Mouse (Mus musculus) ovary, postnatal 36 days (tissue): ENCODE measurements at regions not wholly inside any gene's neighbourhood (a gene's known extent, or its start where the extent isn't known, plus 50 kb on each side); places are given as distances from the start of the nearest gene placed in this dataset.

ENCODE experiments used
- DNase-seq: peaks from one replicate; pipeline ENCODE4 v3.0.0; 2022; ENCODE audit warnings: low spot score, mixed read lengths

GRCm38 (mm10) chr11:84638353-84638752, 113.0 kb upstream of the Lhx1 start:
- DNase-seq, result no peak

GRCm38 (mm10) chr11:84637268-84637667, 111.9 kb upstream of the Lhx1 start:
- no peak for DNase-seq

GRCm38 (mm10) chr11:84634990-84635389, 109.7 kb upstream of the Lhx1 start:
- no peak for DNase-seq

DNA sequence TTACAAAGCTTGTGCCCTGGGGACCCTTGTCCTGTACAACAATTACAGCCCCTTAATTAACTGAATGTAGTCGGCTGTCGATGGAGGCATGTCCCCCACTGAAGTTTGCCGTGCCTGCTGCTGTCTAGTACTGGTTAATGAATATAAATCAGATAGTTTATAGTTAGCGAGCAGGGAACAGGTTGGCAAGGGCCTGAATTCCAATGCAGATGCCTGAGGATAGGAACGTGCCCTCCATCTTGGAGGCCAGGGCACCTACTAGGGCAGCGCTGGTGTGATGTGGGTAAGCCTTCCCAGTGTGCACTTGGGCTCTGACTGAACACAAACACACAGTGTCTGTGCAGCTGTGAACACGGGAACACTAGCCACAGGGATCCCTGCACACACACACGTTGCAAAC, 108.0 kb upstream of the Lhx1 start:
- no peak for DNase-seq

DNA sequence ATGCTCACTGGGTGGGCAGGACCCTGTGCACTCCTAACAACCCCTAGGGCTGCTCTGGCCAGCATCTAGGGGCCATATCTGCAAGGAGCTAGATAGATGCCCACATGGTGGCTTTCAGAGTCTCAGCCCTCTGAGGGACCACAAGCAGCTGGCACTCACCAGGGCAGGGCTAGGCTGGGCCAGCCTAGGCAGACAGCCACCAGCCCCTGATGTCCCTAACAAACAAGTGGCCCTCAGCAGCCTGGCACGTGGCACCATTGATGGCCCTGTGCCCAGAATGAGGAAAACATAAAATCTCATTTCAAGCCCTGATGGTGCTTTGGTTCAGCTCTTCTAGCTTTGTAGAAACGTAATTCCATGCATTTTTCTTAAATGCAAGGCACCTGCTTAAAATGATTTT, 102.8 kb upstream of the Lhx1 start:
- DNase-seq, result no peak

- DNase-seq, result no peak
Observed at GRCm38 (mm10) chr11:84627685-84628084, 102.3 kb upstream of the Lhx1 start.

GRCm38 (mm10) chr11:84627259-84627658, 101.9 kb upstream of the Lhx1 start:
- DNase-seq, result no peak

DNA sequence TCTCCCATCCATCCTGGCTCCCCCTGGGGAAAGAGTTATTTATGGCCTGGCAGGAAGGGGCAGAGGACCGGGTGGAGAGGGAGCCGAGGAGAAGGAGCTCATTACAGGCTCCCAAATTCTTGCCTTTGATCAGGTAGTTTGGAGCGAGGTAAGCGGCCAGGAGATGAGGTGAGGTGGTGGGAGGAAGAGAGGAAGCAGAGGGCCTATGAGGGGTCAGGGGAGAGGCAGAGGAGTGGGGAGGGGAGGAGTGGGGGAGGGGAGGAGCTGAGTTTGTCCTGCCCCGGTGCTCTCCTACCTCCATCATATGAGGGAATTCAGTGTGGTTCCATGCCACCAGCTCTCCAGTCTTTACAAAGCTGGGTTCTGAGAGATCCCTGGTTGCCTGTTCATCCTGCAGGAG, 98.8 kb upstream of the Lhx1 start:
- DNase-seq, result no peak

- DNase-seq, result no peak
Observed at GRCm38 (mm10) chr11:84619713-84620112, 94.4 kb upstream of the Lhx1 start.

DNA sequence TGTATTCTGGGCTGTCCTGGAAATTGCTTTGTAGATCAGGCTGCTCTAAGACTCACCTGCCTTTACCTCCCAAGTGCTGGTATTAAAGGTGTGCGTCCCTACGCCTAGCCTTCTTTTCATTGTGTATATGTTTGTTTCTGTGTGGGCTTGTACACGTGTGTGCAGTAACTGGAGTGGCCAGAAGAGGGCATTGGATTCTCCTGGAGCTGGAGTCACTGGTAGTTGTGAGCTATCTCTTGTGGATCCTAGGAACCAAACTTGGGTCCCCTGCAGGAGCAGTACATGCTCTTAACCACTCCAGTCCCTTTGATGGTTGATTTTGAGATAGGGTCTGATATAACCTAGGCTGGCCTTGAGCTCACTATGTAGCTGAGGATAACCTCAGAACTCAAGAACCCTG, 93.2 kb upstream of the Lhx1 start:
- DNase-seq, result no peak

DNA sequence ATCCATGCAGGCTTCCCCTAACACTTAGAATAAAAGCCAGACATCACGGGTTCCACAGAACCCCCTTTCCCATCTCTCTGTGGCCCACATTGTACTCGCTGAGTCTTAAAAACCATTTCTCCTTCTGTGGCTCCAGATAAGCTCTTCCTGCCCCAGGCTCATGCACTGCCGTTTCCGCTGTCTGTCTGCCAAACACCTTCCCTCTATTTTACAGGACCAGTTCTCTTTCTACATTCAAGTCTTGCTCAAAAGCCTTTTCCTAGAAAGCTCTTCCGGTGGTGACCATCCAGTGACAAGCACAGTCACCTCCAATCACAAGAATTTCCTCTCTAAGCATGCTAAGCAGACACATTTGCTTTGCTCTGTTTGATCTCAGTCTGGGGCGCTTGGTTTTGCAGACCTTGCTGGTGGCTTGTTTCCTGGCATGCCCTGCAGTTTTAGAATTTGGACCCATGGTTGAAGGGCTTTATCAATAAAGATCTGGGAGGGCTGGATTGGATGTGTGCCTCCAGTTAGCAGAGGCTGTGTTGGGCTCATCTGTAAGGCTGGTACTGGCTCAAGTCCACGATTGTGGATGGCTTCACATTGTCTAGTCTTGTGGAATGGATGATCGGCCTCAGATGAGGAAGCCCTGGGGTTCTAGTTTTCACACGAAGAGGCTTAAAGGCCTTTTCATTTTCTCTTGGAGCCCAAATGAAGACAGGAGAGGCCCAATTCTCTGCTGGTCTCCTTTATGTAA, 87.8 kb upstream of the Lhx1 start:
- no peak for DNase-seq

DNA sequence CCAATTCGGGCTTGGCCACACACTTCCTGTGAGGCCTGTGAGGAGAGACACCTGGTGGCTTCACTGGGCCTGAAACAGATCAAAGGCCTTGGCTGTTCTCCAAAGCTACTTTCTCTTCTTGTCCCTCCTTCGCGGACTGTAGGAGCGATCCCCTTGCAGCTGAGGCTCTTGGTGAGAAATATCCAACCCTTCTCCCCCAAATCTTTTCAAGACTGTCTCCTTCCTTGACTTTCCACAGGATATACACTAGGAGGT, 86.2 kb upstream of the Lhx1 start:
- no peak for DNase-seq

- DNase-seq, result no peak
Observed at GRCm38 (mm10) chr11:84610774-84611624, 85.7 kb upstream of the Lhx1 start.

- no peak for DNase-seq
Observed at GRCm38 (mm10) chr11:84604781-84605180, 79.4 kb upstream of the Lhx1 start.

GRCm38 (mm10) chr11:84599267-84599841, 74.0 kb upstream of the Lhx1 start:
- DNase-seq, result no peak

DNA sequence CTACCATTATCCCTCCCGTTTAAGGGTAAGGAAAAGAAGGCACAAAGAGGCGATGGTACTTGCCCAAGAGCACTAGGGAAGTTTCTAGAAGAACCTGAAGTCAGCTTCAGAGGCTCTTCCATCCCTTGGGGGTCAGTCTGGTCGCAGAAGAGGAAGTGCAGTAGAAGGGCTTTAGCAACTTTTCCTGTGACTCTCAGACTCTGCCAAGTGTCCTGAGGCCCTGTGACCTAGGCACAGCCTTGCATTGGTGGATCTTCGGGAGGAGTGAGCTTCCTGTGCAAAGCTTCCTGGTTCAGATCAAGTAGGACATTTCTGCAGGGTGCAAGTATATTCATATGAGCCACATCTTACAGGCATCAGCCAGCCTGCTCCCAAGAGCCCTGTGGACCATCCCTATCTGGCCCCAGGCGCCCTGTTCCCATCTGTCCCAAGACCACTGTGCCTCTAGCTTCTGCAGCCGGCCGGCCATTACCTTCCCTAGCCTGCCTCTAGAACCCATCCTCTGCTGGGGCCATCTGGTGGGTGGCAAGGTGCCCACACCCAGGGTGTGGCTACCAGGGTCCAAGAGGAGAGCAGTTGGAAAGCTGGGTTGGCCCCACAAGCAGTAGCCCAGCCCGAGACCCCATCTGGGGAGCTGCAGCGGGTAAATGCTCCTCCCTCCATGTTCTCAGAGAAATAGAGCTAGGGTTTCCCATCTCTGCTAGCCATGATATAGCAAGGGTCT, 72.4 kb upstream of the Lhx1 start:
- DNase-seq, result no peak

DNA sequence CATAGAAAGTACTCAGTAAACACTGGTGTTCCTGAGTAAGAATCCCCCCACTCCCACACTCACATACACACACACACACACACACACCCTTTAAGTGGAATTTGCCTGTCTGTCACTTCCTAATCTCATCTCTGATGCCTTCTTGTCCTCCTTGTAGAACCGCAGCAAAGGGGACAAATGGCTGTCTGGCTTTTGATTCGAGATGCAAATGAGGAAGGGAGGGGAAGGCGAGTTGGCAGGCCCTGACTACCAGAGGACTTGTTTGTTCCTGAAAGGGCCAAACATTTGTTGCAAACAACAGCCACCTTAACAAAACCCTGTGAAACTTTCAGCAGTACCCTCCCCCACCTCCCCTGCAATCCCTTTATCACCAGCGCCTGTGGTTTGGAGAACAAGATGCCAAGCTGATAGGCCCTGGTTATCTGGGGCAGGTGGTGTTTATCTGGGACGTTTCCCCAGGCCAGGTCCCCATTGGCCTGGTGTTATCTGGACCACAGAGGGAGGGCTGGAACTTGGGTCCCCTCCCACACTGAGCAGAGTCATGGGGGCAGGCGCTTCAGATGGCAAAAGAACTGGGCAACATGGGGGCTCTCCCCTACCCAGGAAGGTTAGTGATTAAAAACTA, 67.5 kb upstream of the Lhx1 start:
- DNase-seq, result no peak

DNA sequence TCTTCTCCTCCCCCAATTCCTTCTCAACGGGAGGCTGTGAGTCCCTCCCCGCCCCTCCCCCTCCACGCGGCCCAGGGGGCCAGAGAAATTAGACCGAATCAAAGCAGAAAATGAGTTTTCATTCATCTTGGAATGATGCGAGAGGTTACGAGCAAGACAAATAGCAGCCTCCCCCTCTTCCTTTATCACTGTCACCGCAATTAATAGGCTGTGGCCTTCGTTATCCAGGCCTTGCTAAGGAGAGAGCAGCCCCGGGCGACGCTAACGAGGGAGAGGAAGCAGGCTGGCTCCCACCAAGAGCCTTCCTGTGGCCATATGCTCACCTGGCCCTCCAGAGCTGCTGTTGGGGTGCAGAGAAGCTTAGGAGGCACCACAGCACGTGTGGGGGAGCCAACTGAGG, 61.8 kb upstream of the Lhx1 start:
- no peak for DNase-seq

GRCm38 (mm10) chr11:84585626-84586025, 60.3 kb upstream of the Lhx1 start:
- no peak for DNase-seq

DNA sequence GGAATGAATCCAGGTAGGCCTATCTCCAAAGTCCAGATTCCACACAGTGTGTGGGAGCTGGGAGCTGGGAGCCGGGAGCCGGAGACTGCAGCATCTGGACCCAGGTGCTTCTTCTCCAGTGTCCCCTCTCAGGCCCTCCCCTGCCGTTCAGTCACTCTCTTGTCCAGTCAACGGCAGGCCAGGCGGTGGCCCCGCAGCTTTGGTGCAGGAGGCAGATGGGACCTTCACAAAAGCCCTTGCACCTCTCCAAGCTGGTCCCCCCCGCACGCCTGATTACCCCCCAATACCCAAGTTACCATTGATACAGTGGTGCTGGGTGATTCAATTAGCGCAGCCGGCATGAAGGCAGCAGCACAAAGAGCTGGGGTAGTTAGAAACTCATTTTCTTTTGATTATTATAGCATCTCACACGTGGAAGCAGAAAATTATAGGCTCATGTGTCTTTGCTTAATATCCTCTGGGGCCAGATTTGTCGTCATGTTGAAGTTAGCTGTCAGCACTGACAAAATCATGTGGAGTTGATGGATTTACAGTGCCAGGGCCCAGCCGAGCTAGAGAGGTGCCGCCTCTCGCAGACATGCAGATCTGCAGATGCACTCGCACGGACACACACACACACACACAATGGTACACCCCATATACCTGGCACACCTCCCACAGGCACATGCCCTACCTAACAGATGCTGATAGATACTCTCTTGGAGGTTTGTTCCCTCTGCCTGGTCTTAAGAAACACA, 53.6 kb upstream of the Lhx1 start:
- no peak for DNase-seq
